Mouse (Mus musculus) T-cell, adult 2 months (primary cell): ENCODE data around the gene Krtap11-1.

Experiments
- DNase-seq: peaks from one replicate; pipeline ENCODE4 v3.0.0; 2022; ENCODE audit warnings: low spot score

The Krtap11-1 gene

GRCm38 (mm10) chr16:89571083-89571482 lies at the start of gene Krtap11-1:
Gene Krtap11-1, minus strand, starts transcription at chr16:89571183.
- DNase-seq = no peak

GRCm38 (mm10) chr16:89618190-89618589 lies 47.2 kb upstream of the Krtap11-1 start:
- DNase-seq = no peak

DNA sequence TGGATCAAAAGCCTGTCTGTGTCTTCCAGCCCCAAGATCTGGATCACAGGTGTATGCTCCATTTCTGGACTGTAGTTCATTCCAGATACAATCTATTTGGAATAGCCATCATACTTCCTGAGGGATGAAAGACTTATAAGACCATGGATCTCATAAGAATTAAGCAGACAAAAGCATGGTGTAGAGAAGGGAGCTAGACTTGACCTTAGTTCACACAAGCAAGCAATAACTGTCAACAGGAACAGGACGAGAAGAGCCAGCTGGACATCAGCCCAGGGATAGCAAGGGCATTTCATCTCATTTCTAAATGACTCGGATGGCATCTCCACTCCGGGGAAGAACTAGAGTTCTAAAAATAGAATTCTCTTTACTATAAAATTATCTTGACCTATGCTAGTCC lies 46.3 kb upstream of the Krtap11-1 start:
- DNase-seq = no peak

- DNase-seq = no peak
These were observed 42.7 kb upstream of the Krtap11-1 start for GRCm38 (mm10) chr16:89613726-89614125.

DNA sequence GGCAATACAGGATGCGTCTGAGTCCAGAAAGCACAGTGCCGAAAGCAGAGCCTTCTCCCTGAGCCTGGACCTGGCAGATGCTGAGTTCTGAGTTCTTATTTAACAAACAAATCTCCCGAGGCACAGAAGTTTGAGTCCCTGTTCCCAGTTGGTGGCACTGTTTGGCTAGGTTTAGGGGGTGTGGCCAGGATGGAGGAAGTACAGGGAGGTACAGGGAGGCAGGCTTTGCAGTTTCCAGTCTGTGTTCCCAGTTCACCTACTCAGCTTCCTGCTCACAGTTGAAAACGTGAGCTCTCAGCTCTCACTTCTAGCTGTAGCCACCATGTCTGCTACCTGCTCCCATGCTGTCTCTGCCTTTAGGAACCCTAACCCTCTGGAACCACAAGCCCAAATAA lies 37.8 kb upstream of the Krtap11-1 start:
- no peak for DNase-seq

- DNase-seq = no peak
These were observed 37.3 kb upstream of the Krtap11-1 start for GRCm38 (mm10) chr16:89608161-89608790.

DNA sequence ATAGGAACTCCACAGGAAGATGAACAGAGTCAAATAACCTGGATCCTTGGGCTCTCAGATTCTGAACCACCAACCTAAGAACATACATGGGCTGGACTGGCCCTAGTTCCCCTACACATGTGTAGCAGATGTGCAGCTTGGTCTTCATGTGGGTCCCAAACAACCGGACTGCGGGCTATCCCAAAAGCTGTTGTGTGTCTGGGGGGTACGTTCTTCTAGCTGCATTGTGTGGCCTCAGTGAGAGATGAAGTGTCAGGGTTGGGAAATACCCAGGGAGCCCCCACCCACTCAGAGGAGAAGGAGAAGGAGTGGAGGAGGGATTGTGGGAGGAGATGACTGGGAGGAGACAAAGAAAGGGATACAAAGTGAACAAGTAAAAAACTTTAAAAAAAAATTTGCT lies 36.0 kb upstream of the Krtap11-1 start:
- no peak for DNase-seq

DNA sequence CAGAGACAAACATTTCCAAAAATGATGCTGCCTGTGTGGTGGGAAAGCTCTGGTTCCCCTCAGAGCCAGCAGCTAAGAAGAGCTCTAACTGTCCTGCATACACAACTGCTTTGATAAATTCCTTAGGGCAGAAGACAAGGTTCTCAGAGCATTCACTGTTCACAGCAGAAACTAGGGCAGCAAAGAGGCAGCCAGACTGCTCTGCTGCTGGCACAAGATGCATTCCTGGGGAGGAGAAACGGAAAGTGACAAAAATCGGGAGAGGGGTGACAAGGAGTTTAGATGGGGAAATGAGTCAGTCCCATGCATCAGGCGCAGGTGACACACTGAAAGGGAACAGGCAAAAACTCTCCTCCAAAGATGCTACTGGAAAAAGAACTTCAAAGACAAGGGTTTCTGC lies 16.2 kb upstream of the Krtap11-1 start:
- no peak for DNase-seq

DNA sequence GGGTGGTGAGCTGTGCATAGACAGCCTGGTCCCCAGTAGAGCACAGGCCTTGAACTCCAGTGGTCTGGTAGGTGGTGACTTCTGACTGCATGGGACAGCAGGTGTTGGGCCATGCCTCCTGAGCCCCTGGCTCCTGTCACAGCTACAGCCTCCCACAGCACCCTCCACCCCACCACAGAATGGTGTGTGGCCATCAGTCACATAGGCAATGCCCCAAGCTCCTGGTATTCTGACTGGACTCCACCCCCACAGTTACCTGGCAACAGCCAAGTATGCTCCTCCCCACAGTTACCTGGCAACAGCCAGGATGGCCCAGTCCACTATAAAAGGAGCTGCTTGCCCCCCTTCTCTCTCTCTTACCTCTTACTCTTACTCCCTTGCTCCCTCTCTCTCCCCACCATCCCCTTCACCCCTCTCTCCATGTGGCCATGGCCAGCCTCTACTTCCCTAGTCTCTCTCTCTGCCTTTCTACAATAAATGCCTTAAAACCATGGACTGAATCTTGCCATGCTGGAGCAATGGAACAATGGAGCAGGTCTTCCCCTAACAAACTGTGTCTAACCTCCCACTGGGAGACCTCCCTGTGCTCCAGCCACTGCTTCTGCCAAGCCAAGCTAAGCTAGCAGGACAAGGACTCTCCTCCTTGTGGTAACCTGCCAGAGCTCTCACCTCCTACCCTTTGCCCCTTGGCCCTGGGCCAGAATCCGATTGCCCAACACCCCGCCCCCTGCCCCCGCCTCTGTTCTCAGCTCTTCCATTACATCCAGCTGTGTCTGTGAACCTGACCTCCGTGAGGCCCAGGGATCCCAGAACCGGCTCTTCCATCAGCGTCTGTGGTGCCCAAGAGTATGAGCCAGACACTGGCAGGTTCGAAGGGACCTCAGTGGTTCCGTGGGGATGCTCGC lies 14.9 kb upstream of the Krtap11-1 start:
- no peak for DNase-seq

DNA sequence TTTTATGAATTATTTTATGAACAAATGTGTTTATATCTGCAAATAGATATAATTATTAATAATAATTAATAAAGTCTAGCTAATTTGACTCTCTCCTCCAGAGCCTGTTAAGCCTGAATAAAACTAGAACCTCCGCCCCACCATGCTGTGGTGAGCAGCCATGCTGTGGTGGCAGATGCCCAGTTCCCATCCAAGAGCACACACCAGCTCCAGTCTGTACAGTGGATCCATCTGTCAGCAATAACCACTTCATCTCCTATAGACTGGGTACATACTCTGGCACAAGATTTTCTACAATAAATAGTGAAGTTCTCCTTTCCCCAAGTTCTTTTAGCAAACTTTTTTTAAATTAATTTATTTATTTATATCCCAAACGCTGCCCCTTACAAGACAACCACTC lies 10.7 kb upstream of the Krtap11-1 start:
- no peak for DNase-seq

DNA sequence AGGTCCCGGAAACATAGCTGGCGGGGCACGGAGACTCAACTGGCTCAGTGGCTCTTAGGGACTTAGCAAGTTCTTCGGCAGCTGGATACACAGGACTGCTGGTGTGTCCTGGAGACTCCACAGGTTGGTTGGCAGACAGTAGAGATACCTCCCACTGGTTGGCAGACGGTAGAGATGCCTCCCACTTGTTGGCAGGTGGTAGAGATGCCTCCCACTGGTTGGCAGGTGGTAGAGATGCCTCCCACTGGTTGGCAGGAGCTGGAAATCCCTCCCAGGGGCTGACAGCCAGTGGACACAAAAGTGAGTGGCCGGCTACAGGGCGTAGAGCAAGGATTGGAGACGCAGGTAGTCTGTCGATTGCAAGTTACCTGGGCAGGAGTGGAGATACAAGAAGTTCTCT lies 467 bp downstream of the Krtap11-1 start:
- DNase-seq = no peak

- DNase-seq = no peak
These were observed 1.8 kb downstream of the Krtap11-1 start for GRCm38 (mm10) chr16:89569136-89569535.

DNA sequence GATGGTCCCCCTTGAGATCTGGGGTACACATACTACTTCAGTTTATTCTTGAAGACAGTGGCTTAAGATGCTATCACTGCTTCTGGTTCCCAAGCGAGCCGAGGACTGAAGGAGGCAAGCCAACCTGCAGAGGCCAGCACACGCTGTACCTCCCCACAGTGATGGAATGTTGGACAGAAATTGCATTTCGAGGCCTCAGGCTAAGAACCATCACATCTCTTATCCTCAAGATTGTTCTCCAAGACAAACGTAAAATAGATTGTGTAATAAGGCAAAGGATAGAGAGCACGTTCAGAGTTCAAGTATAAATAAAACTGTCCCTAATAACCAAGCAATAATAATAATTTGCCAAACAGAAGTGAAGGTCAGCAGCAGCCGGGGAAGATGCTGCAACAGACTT lies 2.8 kb downstream of the Krtap11-1 start:
- DNase-seq = no peak

DNA sequence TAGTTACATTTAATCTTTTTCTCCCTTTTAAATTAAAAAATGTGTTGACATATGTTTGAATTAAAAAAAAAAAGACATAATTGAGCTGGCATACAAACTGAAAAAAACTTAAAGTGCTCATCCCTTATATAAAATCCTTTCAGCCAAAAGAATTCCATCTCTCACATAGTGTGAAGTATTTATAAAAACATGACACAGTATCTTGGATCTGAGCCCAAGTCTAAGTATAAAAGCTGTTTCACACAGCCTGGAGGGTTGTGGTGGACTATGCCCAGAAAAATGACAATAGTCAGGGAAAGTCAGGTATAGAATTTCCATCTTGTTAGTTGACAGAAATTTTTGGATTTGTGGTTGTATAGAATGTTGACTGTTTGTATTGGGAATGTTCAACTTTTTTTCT lies 20.7 kb downstream of the Krtap11-1 start:
- DNase-seq = no peak

DNA sequence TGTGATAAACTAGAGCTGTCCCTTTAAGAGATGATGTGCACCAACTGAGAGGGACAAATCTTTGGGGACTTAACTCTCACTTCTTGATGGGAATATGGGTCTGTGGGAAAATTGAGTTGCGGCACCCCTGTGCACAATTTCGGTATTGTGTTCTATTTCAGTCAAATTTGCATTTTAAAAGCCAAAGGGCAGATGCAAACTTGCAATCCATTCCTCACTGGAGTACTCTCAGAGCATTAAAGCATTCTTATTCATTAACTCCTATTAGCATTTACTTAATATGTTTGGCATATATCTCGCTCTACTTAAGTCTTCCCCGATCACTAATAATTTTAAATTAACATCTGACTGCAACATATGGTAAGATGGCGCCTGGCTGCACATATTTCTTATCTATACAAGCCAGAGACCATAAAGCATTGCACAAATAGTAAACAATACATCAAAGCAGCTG lies 32.9 kb downstream of the Krtap11-1 start:
- no peak for DNase-seq

DNA sequence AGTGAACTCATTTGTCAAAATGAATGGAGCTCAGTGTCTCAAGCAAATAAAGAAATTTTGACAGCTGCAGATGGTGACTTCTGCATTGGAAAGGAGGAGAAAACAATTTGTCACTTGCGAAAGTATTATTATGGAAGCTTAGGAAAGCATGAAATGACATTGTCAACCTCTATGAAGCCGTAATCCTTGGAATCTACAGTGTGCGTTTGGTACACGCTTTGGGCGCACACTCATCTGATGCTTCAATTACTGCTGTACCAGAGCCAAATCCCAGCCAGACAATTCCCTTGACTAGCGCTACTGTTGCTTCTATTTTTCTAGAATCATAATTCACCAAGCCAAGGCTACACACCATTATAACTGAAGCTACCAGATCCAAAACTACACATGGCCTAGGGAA lies 33.6 kb downstream of the Krtap11-1 start:
- no peak for DNase-seq

DNA sequence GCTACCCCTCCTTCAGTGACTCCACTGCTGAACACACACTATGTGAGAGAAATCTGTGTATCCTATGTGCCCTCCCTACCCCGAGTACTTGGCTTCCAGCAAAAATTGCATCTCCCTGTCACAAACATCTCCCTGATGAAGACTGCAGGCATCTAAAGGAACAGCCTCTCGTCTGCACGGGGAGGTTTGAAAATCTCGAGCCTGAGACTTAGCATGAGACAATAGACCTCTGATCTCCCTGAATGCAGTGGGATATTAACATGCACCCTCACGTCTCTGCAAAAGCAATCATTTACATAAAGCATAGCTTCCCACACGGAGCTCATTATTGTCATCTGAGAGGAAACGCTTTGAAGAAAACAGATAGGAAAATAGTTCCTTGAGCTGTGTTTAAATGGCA lies 40.4 kb downstream of the Krtap11-1 start:
- no peak for DNase-seq

DNA sequence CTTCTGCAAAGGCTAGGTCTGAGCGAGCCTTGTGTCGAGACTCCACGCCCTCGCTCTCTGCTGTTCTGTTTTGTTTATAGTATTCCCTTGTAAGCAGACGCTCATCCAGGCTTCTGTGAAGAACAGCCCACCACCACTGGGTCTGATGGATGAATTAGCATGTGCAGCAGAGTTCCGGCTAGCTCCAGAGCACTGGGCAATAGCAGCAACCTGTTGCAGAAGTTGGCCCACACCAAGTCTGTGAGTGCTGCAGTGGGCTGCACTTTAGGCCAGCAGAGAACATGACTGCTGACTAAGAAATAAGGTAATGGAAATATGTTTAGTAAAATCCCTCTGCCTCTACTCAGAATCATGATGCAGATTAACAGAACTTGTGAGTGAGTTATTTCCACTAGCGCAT lies 41.1 kb downstream of the Krtap11-1 start:
- no peak for DNase-seq

- no peak for DNase-seq
These were observed 42.6 kb downstream of the Krtap11-1 start for GRCm38 (mm10) chr16:89528380-89528779.

DNA sequence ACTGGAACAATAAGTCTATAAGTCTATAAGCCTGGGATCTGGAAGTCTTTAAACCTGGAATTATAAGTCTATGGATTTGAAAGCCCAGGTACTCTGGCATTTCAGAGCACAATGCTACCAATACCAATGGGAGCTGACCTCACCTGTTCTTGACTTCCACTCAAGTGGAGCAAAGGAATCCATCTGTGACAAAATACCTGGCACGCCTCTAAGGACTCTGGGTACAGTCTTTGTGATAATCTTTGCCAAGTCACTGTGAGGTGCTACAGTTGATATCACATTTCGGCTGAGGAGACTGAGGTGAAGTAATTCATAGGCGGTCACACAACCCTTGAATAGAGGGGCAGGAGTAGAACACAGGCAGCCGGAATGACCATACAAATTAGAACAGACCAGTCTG lies 50.0 kb downstream of the Krtap11-1 start:
- no peak for DNase-seq

- DNase-seq = no peak
These were observed 50.4 kb downstream of the Krtap11-1 start for GRCm38 (mm10) chr16:89520555-89520954.
